Mouse (Mus musculus) right cerebral cortex, postnatal 4 days (tissue): ENCODE measurements around the gene Rtp4.

Source experiments
- DNase-seq: peaks from one replicate; pipeline ENCODE4 v3.0.0-alpha.2; 2022

Rtp4 gene

DNA sequence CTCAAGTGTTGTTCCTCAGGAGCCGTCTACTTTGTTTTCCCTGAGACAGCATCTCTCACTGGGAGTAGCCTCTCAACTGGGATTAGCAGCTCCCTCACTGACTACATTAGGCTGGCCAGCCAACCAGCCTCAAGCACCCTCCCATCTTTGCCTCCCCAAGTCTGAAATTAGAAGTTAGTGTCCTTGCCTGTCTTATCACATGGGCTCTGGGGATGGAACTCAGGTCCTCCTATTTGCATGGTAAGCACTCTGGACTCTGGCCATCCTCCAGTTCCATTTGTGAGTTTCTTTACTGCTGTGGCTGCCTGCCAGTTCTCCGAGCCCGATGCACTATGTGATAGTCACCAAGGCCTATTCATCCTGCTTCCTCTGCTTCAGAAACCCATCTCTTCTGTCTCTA, 4.3 kb upstream of the Rtp4 start:
- DNase-seq, result peak; percentile 67

DNA sequence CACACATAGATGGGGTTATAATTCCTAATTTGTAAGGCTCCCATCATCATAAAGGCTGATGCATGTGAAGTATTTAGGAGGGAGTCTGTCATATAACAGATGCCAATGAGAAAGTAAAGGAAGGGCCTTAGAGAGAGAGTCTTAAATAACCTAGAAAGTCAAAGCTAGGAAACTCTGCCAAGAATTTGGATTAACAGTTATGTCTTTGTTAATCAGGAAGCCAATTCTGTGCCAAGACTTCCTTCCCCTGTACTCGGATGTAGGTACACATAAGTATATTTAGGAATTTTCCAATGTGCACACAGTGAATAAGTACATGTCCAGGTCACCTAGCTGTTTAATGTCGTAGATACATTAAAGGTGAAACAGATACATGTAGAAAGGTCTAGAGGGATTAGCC, 3.5 kb upstream of the Rtp4 start:
- DNase-seq, result no peak

DNA sequence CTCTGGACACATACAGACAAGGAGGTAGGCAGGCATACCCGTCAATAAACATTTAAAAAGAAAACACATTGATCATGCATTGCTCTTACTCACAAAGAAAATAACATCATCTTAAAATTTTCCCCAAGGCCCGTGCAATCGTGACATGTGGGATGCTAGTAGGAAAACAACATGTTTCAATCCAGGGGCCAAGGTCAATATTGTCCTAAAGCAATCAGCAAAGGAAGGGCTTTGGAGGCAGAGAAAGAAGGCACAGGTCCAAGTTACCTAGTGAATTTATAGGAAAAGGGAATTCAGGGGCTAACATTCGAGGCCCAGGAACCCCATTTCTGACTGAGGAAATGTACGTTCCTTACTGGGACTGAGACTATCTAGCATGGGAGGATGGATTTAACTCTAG, 2.9 kb upstream of the Rtp4 start:
- no peak for DNase-seq

DNA sequence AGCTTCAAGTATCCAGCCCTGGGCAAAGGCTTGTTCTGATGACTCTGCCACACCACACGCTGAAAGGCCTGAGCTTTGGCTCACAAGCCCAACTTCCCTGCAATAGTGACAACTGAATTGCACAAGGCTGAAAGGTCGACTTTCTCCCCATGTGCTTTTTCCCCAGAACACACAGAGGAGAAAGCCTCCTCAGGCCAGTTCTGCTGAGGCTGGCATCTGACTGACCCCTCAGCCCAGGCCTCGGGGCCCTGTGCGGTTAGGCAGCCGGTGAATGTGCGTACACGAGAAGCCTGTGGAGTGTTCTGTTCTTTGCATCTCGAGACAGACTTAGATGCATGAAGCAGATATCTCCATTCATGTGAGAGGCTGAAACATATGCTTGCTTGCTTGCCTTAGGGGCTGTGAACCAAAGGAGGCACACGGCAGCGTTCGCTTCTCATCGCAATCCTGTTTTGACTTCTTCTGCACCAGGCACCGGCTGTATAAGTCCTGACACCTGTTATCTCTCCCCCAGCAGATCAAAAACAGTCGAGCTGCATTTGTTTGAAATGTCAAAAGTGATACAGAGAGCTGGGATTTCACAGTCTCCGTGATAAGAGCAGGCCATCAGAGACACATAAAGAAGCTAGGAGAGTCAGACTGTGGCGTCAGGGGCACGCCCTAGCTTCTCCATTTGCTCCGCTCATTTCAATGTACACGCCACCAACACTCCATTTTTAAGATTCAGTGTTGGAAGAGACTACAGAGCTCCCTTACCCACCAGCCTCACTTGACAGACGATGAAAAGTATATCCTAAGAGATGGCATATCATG, 2.1 kb upstream of the Rtp4 start:
- no peak for DNase-seq

DNA sequence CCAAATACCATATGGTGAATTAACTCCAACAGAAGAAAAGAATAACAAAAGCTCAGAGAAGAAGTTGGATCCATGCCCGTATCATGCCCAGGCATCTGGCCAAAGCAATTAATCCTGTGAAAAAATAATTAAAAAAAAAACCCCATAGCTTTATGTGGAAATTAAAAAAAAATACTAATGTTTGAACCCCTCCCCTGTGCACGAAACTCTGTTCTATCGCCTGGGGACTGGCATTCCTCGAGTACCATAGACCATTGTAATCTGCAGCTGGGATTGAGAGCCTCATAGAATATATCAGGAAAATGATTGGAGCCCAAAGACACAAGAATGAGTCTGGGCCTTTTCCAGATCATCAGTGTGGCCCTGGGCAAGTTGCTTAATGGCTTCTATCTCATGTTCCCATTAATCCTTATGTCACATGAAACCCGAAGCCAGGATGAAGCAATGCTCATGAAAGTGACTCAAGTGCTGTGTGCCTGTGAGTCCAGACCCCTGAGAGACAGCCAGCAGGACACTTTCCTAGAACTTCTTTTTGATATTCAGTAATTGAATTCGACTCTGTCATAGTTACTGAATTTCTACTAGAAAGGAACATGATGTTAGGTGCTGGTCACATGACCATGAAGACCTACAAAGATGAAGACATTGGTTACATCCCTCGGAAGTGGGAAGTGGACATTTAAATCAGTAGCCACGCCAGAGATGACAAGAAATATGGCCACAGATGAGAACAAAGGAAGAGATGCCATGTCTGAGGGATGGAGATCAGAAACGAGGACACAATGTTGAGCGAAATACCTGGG, 1.3 kb upstream of the Rtp4 start:
- peak; percentile 61 for DNase-seq

DNA sequence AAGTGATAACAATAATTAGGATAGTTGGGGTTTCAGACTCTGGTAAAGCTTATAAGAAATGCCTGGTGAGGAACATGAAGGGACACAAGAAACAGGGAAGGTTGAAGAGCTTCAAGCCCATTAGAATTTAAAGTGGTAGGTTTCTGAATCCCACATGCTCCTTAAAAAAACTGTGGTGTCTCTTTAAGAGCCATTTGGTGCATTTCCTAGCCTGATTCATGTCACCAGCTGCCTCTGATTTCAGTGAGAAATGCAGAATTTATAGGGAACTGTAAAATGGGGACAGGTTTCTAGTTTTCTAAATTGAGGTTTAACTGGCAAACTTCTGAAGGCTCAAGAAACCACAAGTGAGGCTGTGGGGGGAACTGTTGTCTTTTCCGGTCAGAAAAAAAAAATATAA, 320 bp upstream of the Rtp4 start:
- DNase-seq, result no peak

DNA sequence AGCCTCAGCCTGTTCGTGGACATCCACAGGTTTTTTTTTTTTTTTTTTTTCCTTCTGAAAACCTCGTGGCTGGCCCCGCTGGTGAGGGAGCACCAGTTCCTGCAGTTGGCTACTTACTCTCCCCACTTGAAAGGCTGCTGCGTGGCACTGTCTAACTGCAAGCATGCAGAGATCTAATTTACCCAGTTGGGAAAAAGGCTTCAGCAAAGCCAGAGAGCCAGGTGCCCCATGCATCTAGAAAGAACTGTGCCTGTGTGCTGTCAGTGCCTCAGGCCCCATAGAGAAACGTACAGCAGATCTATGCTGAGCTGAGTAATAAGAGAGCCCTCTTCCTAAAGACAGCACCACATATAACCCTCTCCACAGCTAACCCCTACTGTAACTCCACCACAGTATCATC, 1.0 kb downstream of the Rtp4 start:
- no peak for DNase-seq

DNA sequence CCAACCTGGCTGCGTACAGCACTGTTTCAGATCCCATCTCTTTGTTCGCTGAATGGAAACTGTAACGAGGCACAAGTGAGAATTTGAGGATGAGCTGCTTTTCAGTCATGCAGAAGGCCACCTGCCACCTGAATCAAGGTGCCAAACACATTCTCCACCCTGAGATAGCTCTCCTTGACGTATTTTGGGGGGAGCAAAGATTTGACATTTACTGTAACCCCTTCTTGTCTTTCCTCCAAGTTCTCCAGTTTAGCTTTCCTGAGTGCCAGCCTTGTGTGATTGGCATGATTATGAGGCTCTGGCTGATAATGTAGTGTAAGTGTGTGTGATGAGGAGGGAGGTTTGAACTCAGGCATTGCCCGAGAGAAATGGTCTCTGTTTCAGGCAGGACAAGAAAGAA, 2.0 kb downstream of the Rtp4 start:
- no peak for DNase-seq

DNA sequence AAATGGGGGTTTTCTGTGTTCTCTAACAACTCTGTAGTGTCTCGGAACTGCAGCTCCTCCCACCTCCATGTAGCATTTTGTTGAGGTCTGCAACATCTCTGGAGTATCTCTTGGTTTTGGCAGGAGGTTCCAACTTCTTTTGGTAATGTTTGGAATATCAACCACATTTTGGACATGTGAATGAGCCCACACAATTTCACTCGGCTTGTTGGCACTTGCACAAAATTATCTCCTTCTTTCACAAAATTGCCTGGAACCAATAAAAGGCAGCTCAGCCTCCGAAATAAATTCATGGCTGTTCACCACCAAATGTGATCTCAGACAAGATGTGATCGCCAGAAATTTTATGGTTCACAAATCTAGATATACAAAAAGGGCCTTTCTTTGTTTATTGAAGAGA, 9.1 kb downstream of the Rtp4 start:
- no peak for DNase-seq

DNA sequence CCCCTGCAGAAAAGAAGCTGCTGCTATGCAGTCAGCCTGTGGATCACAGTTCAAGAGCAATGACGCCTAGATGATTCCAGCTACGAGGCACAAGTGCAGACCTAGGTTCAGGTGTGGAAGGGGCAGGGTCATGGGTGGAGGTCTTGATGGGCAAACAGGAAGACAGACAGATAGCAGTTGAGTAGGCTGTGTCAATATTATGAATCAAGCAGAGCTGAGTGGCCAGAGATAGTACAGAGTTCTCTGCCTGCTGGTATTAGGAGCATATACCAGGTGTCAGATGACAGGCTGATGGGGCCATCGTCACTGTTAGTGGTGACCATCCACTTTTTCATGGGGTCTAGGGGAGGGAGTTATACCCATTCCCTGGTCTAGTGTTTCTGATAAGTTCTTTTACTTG, 13.6 kb downstream of the Rtp4 start:
- no peak for DNase-seq

DNA sequence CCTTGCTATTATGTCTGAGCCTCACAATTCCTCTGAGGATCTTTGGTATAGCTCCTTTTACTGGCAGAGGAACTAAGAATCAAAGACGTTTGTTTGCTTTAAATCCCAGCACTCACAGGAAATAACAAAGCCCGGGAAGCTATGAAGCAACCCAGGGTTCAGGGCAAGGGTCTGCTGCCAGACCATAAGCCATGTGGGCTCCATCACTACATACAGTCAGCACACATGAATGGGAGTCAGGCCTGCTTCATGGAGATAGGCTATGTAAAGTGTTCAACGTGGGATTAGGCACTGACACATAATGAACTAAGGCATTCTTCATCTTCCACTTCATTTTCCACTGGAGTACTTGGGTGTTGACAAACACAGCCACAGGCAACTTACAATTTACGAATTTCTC, 21.0 kb downstream of the Rtp4 start:
- no peak for DNase-seq

DNA sequence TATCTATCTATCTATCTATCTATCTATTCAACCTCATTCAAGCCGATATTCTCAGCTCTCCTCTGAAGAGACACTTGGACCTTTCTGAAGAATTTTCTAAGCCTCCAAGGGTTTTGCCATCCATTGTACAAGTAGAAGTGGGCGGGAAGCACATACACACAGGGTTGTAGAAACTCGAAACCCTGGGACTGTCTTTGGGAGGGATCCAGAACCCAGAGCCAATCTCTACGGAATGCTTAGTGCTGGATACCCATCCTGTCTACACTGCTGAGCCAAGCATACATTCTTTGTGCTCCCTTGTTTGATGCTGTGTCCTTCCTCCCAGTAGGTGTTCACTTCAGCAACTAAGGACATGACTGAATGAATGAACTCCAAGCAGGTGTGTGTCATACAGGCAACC, 22.8 kb downstream of the Rtp4 start:
- no peak for DNase-seq

DNA sequence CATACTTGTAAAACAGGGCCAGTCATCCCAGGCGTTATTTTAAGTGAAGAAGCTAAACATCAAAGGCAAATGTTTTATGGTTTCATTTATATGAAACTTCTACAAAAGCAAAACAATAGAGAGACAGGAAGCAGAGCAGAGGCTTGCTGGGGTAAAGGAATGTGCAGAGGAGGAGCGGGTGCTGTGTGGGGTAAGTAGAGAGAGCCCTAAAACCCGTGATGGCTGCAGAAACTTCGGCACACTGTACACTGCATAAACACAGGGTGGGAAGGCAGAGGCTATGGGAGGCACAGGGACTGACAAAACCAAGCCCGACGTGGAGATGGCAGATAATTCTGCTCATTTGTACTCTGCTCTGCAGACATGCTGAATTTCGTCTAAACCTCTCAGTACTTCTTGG, 24.3 kb downstream of the Rtp4 start:
- DNase-seq, result no peak

DNA sequence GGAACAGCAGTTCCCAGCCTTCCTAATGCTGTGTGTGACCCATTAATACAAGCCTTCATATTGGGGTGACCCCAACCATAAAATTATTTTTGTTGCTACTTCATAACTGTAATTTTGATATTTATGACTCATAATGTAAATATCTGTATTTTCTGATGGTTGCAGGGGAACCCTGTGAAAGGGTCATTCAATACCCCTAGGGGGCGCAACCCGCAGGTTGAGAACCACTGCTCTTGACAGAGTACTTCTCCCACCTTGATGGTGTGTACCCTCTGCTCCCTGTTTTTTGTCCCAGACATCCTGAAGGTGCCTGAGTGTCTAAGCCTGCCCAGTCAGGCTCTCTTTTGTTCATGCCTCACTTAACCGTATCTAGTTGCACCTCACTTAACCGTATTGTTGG, 27.7 kb downstream of the Rtp4 start:
- DNase-seq, result no peak

DNA sequence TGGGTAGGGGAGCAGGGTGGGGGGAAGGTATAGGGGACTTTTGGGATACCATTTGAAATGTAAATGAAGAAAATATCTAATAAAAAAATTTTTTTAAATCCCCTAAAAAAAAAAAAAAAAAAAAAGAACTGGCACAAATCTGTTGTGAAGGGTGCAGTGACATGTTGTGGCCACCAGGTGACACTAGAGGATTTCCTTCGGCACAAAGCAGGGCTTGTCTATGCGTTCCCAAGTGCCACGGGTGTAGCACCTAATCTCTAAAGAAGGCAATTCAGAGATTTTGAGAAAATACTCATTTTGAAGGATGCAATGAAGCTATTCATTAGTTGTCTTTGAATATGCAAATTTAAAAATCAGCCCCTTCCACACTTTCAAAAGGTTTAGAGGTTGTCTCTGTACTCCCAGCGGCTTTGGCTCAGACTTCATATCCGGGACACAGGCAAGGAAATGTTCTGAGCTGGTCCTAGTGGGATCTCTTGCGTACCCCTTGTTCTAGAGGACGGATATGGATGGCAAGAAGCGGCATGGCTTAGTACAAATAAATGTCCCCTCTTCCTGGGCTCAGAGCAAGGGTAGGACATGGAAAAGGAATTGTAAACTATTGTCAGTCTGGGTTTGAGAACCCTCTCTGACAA, 30.4 kb downstream of the Rtp4 start:
- peak; percentile 60 for DNase-seq

DNA sequence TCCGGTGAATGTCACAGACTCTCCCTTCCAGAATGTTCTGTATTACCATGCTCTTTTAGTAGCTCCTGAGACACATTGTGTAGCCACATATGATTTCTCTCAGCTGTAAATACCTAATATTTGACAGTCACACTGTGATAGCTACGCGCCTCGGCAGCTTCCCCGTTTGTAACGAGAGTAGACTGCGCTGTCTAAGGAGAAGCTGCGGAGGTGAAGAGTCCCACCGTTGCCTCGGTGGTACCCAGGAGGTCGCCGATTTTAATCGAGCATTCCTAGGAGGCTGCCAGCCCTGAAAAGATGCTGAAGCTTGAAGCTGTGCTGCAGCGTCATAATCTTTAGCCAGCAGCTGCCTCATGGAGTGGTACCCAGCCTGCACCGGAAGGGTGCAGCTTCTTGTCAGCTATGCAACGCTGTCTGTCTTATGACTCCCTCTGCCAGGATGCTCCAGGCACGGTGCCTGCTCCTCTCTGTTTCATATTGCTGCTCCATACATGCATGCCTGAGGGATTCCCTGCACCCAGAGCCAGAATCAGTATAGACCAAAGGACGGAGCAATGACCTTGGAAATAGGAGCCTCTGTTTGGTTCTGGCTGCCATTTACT, 31.0 kb downstream of the Rtp4 start:
- peak; percentile 27 for DNase-seq

DNA sequence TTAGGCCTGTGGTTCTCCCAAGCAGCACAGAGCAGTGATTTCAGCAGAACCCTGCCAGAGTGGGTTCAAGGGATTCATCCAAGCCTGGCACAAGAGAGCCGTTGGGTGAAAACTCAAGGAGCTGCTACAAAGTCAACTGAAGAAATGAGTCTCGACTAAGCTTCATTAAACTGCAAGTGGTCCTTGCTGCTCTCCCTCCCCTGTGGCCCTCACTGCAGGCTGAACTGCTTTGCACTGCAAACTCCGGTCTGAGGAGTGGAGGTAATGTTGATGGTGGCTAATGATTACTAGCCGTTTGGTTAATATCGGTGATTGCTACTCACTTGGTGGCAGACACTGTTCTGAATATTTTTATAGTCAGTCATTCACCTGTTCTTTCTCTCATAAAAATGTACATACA, 34.6 kb downstream of the Rtp4 start:
- no peak for DNase-seq

DNA sequence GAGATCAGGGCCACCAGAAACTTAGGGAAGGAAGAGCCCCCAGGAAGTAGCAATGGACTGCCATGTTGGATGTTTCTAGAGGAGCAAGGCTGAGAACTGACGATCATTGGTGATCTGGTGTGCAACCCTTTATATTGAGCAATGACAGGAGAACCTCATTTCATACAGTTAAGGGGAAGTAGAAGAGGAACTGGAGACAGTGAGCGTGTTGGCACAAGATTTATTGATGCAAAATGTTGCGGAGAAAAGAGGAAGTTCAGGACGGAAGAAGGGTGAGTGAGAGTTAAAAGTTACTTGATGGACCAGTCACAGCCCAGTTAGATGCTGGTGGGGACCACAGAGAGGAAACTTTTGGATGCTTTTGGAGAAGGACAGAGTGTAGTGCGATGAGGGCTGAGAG, 37.1 kb downstream of the Rtp4 start:
- DNase-seq, result no peak

DNA sequence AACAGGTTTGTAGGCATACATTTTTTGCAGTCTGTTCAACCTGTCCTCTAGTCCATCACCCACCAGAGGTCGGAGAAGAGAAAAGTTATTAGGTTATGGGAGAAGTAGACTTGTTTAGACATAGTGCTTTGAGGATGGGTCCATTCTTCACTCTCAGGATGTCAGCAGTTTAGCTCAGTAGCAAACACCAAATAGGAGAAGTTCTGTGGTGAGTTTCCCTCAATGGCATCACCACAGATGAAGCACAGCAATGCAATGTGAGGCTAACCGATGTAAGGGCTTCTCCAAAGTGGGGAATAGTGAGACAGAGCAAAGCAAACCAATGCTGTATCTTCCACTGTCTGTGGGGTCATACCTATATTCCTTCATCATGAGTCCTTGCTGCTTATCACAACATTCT, 37.6 kb downstream of the Rtp4 start:
- DNase-seq, result no peak

DNA sequence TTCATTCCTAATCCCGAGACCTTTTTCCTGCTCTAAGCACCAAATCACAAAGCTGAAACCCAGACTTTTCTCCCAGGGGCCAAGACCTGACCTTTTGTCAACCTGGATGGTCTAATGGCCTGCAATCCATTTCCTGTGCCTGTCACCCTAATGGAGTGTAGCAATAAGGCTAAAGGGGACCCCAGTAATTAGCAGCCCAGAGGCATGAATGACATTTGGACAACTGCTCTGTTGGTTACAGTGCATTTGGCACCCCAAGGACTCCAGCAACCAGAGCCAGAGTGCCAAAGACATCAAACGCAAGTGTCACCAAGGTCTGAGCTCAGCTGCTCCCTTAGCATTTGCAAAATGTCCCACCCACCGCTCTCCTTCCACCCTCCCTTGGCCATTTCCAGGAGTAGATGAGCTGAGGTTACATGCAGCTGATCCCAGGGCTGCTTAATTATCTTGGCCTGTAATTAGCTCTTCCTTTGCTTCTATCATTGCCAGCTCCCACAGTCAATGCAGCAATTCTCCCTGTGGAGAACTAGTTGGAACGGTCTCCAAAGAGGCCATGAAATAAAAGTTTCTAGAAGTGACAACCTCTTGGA, 48.4 kb downstream of the Rtp4 start:
- DNase-seq, result no peak

DNA sequence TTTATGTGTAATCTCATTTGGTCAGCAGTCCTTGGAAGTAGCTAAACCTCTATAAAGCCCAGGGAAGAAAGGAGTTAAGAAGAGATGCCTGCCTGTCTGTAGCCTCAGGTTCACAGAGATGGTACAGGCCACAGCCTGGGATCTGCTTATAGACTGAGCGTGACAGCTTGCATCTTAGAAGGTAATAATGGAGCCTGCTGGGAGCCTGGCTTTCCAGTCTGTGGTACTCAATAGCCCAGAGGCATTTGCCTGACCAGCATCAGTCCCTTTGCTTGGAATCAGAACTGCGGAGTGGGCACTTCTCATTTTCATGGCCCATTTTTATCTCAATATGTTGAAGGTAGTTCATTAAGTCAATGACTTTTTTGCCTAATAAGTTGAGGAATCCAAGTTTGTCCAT, 54.5 kb downstream of the Rtp4 start:
- DNase-seq, result no peak

DNA sequence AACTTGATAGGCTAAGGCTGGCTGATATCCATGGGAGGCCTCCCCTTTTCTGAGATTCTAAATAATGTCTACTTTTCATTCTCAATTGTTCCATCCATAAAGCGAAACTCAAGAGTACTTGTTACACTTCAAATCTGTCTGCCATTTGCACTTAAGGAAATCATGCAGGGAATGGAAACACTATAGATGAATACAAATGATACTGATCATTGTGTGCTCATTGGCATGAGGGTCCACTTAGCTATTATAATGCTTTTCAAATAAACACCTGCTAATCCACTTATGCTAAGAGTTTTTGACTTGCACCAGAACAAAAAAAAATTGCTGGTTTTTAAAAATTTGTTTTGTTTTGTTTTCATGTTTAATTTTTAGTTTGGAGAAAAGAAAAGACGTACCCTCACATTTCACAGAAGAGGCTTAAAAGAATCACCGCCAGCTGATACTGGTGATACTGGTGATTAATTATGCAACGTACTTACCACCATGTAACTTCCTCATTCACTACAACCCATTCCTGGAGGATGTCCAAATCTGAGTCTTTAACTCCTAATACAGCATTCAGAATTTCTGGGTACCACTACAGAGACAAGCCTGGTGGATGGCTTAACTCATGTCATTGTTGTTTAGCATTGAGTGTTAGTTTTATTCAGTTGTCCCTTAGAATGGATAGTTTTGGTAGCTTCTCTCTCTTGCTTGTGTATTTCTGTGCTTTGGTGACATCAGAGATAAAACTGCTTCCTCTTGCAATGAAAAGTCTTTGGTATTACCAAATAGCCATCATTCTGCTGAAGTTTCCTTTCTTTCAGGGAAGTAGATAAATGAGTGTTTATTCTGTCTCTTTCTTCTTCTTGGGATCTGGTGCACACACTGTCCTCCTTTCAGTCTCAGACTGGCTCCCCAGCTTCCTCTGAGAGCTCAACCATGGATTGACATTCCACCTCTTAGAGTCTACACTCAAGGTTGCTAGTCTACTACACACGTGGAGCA, 71.3 kb downstream of the Rtp4 start:
- DNase-seq, result no peak
